ENCODE assay signal across 19 mouse cellular contexts in the genomic region with DNA sequence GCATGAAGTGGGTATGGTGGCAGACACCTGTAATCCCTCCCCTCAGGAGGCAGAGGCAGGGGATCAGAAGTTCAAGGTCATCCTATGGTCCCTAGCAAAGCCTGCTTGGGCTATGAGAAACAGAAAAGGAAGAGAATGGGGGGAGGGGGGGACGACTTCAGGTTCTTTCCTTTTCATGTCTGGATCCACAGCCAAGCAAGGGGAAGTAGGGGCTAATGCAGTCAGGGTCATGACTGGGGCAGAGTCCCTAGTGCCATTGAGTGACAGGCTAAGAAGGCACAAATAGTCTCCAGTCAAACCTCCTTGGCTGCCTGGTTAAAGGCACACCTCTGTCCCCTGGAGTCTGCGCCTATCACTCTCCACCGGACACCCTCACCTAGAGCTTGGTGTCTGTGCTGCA. TPM values are rescaled to one million over a fixed set of nuclear protein-coding genes. Genes with fewer than 3 reads are reported as not detected.
DNase-seq lines count a peak whose midpoint lies in the region; ATAC-seq lines count a peak whose summit lies in the region.
"Had no signal": no experiment of that assay in that cellular context is flagged by ENCODE, and none has a peak within 500 bp of the region (broad histone marks: within the 10 kb centered on the region; RNA-seq: fewer than 3 reads in every experiment).

No protein-coding gene starts in this region.

- WGBS in hindbrain, embryonic 16.5 days, result 66% methylated on average over 3 of the region's 3 CpGs
- WGBS in hindbrain, embryonic 10.5 days, result 64% methylated on average over 3 of the region's 3 CpGs
- WGBS in midbrain, embryonic 13.5 days, result 71% methylated on average over 3 of the region's 3 CpGs

- intact Hi-C loops in left cerebral cortex, postnatal 14 days (cut with DNase I), result no loop called here

- no peak overlapping the region; the same call in 1 of the 2 replicates for H3K9ac ChIP-seq in hindbrain, embryonic 16.5 days (ENCODE audit: low read depth, low read length)
- no peak overlapping the region for H3K9ac ChIP-seq in midbrain, embryonic 13.5 days (replicated peaks)
- H3K9ac ChIP-seq: embryonic facial prominence, embryonic 15.5 days; neural tube, embryonic 12.5 days; stomach, embryonic 15.5 days had no signal

- peak overlapping the region; percentile 12; the same call in 1 of the 2 replicates for H3K4me3 ChIP-seq in hindbrain, embryonic 16.5 days (ENCODE audit: low read length)
- H3K4me3 ChIP-seq in hindbrain, embryonic 10.5 days, result no peak overlapping the region
- no peak overlapping the region for H3K4me3 ChIP-seq in midbrain, embryonic 13.5 days (replicated peaks)
- H3K4me3 ChIP-seq: embryonic facial prominence, embryonic 15.5 days; heart, embryonic 10.5 days; neural tube, embryonic 12.5 days; stomach, embryonic 15.5 days had no signal

- H3K4me2 ChIP-seq in hindbrain, embryonic 16.5 days (ENCODE audit: low read length), result peak overlapping the region; percentile 76
- H3K4me2 ChIP-seq in midbrain, embryonic 13.5 days (replicated peaks), result peak overlapping the region; percentile 62; the same call in 1 of the 2 replicates
- H3K4me2 ChIP-seq: embryonic facial prominence, embryonic 15.5 days; liver, embryonic 11.5 days; neural tube, embryonic 12.5 days; stomach, embryonic 15.5 days had no signal

- ATAC-seq in hindbrain, embryonic 16.5 days, result no peak
- peak; percentile 30 for ATAC-seq in common myeloid progenitor, adult 5-6 weeks (replicated peaks; ENCODE audit: low read depth, poor library complexity, severe bottlenecking)
- no peak for ATAC-seq in midbrain, embryonic 13.5 days

- DNase-seq in hindbrain, embryonic 10.5 days (ENCODE audit: low spot score), result no peak
- DNase-seq in 416B (ENCODE audit: low read depth), result peak; percentile 17
- DNase-seq in ovary, adult 18-20 months (ENCODE audit: low spot score), result no peak
- no peak for DNase-seq in lung, postnatal 36 days
- no peak for DNase-seq in left cerebral cortex, postnatal 14 days (ENCODE audit: low spot score in 2 of 2)
- DNase-seq: gastrocnemius, postnatal 36 days; heart, postnatal 10 days; kidney, adult 18-20 months; lung, adult 18-20 months; lung, postnatal 14 days had no signal

- H3K27me3 ChIP-seq in hindbrain, embryonic 16.5 days (replicated peaks; ENCODE audit: control insufficient read depth, insufficient read depth, low read length), result no peaks in the 10 kb centered on the region
- peaks cover 12% of the 10 kb centered on the region; the same call in 1 of the 2 replicates for H3K27me3 ChIP-seq in hindbrain, embryonic 10.5 days (ENCODE audit: insufficient read depth, poor library complexity, severe bottlenecking)
- no peaks in the 10 kb centered on the region for H3K27me3 ChIP-seq in midbrain, embryonic 13.5 days
- H3K27me3 ChIP-seq: embryonic facial prominence, embryonic 15.5 days; neural tube, embryonic 12.5 days; stomach, embryonic 15.5 days had no signal

- H3K36me3 ChIP-seq in hindbrain, embryonic 16.5 days (ENCODE audit: control insufficient read depth, insufficient read depth, low read length), result no peaks in the 10 kb centered on the region
- no peaks in the 10 kb centered on the region for H3K36me3 ChIP-seq in hindbrain, embryonic 10.5 days
- no peaks in the 10 kb centered on the region for H3K36me3 ChIP-seq in midbrain, embryonic 13.5 days
- H3K36me3 ChIP-seq: embryonic facial prominence, embryonic 15.5 days; heart, embryonic 10.5 days; neural tube, embryonic 12.5 days; stomach, embryonic 15.5 days had no signal

- no peaks in the 10 kb centered on the region for H3K9me3 ChIP-seq in hindbrain, embryonic 16.5 days (ENCODE audit: control insufficient read depth, low read length)
- no peaks in the 10 kb centered on the region for H3K9me3 ChIP-seq in hindbrain, embryonic 10.5 days
- H3K9me3 ChIP-seq in midbrain, embryonic 13.5 days, result no peaks in the 10 kb centered on the region
- H3K9me3 ChIP-seq: embryonic facial prominence, embryonic 15.5 days; heart, embryonic 10.5 days; neural tube, embryonic 12.5 days; stomach, embryonic 15.5 days had no signal

- peaks cover 35% of the 10 kb centered on the region for H3K4me1 ChIP-seq in hindbrain, embryonic 16.5 days (ENCODE audit: control insufficient read depth, insufficient read depth, low read depth, low read length)
- H3K4me1 ChIP-seq in hindbrain, embryonic 10.5 days (replicated peaks), result peaks cover 56% of the 10 kb centered on the region
- H3K4me1 ChIP-seq in midbrain, embryonic 13.5 days (replicated peaks), result peaks cover 63% of the 10 kb centered on the region

- no peak overlapping the region for H3K27ac ChIP-seq in hindbrain, embryonic 16.5 days (ENCODE audit: low read depth, low read length)
- no peak overlapping the region for H3K27ac ChIP-seq in hindbrain, embryonic 10.5 days
- H3K27ac ChIP-seq in midbrain, embryonic 13.5 days, result no peak overlapping the region
- H3K27ac ChIP-seq: embryonic facial prominence, embryonic 15.5 days; heart, embryonic 10.5 days; kidney, postnatal 0 days; neural tube, embryonic 12.5 days; stomach, embryonic 15.5 days had no signal

RNA-seq across cellular contexts. Expression of gene Kcnip3, which starts 3.1 kb away (rescaled TPM):
- 15.4 and 20.0 TPM in 2 replicates for polyA plus RNA-seq in hindbrain, embryonic 16.5 days (2015; fragmentation: Nextera tagmentation; extraction: Ambion mirVana)
- 2.2 TPM in 2 replicates for polyA plus RNA-seq in hindbrain, embryonic 10.5 days (2016; fragmentation: Nextera tagmentation; extraction: Ambion mirVana)
- total RNA-seq in common myeloid progenitor, adult 5-6 weeks (2017), result 2.5 and 4.0 TPM in 2 replicates
- polyA plus RNA-seq in midbrain, embryonic 13.5 days (2015; fragmentation: Nextera tagmentation; extraction: Ambion mirVana), result 4.5 and 5.5 TPM in 2 replicates
- total RNA-seq in left cerebral cortex, postnatal 14 days (2021), result 10 to 100 TPM; 81.4 to 96.2 TPM

RNA-seq across cellular contexts. Expression of gene Prom2, which starts 22.4 kb away (rescaled TPM):
- polyA plus RNA-seq in hindbrain, embryonic 16.5 days (2015; fragmentation: Nextera tagmentation; extraction: Ambion mirVana), result 0.05 and 0.06 TPM in 2 replicates
- 0.65 and 0.85 TPM in 2 replicates for polyA plus RNA-seq in hindbrain, embryonic 10.5 days (2016; fragmentation: Nextera tagmentation; extraction: Ambion mirVana)
- not detected in 2 replicates for total RNA-seq in common myeloid progenitor, adult 5-6 weeks (2017)
- polyA plus RNA-seq in midbrain, embryonic 13.5 days (2015; fragmentation: Nextera tagmentation; extraction: Ambion mirVana), result not detected in 2 replicates
- total RNA-seq in left cerebral cortex, postnatal 14 days (2021), result under 1 TPM; 0.08 to 0.18 TPM
- total RNA-seq: gastrocnemius, postnatal 36 days had no signal
